10 mouse cellular contexts compared by ENCODE assay signal in genomic region chr9:72084131-72084530, GRCm38 (mm10). TPM values are rescaled to one million over a fixed set of nuclear protein-coding genes. Genes with fewer than 3 reads are reported as not detected.
A peak's percentile ranks its signal among the peaks of the same experiment; 100 is the strongest.
DNase-seq lines count a peak whose midpoint lies in the region; ATAC-seq lines count a peak whose summit lies in the region.
"Had no signal": no experiment of that assay in that cellular context is flagged by ENCODE, and none has a peak within 500 bp of the region (broad histone marks: within the 10 kb centered on the region; RNA-seq: fewer than 3 reads in every experiment).

No protein-coding gene starts in this region.

- no peak overlapping the region for H3K27ac ChIP-seq in heart, embryonic 11.5 days (ENCODE audit: low read depth, low read length)
- H3K27ac ChIP-seq in intestine, embryonic 15.5 days = no peak overlapping the region

- no peak overlapping the region for H3K4me3 ChIP-seq in heart, embryonic 11.5 days (ENCODE audit: low read depth, low read length)
- H3K4me3 ChIP-seq in intestine, embryonic 15.5 days (replicated peaks) = no peak overlapping the region
- H3K4me3 ChIP-seq: erythroblast, embryonic 14.5 days had no signal

- H3K4me2 ChIP-seq in heart, embryonic 11.5 days = no peak overlapping the region
- H3K4me2 ChIP-seq in intestine, embryonic 15.5 days (replicated peaks) = no peak overlapping the region

- H3K9ac ChIP-seq in heart, embryonic 11.5 days (ENCODE audit: low read depth, low read length) = no peak overlapping the region
- no peak overlapping the region for H3K9ac ChIP-seq in intestine, embryonic 15.5 days

- H3K27me3 ChIP-seq in heart, embryonic 11.5 days (ENCODE audit: control insufficient read depth, insufficient read depth, low read length) = no peaks in the 10 kb centered on the region
- no peaks in the 10 kb centered on the region for H3K27me3 ChIP-seq in intestine, embryonic 15.5 days (replicated peaks)

- no peaks in the 10 kb centered on the region for H3K9me3 ChIP-seq in heart, embryonic 11.5 days (replicated peaks; ENCODE audit: control insufficient read depth, low read length)
- H3K9me3 ChIP-seq in intestine, embryonic 15.5 days = no peaks in the 10 kb centered on the region

- H3K4me1 ChIP-seq in heart, embryonic 11.5 days (ENCODE audit: control insufficient read depth, insufficient read depth, low read length) = peaks cover 17% of the 10 kb centered on the region
- H3K4me1 ChIP-seq in intestine, embryonic 15.5 days (replicated peaks) = 0 out of 2 replicates have a peak, but pooled peaks cover 5% of the 10 kb centered on the region

- peak; percentile 44 to 59 for DNase-seq in heart, adult 18-20 months
- DNase-seq in ovary, adult 18-20 months (ENCODE audit: low spot score) = peak; percentile 12
- DNase-seq in ovary, postnatal 36 days (ENCODE audit: low spot score) = no peak
- DNase-seq in heart, adult 9 months (ENCODE audit: low spot score in 2 of 2) = peak; percentile 24 to 37
- DNase-seq in lung, postnatal 36 days = peak; percentile 64
- DNase-seq in thymus, postnatal 14 days = no peak
- DNase-seq: kidney, postnatal 14 days had no signal

- no peaks in the 10 kb centered on the region for H3K36me3 ChIP-seq in heart, embryonic 11.5 days (ENCODE audit: control insufficient read depth, insufficient read depth, low read length)
- no peaks in the 10 kb centered on the region for H3K36me3 ChIP-seq in intestine, embryonic 15.5 days

- ATAC-seq in heart, embryonic 11.5 days (replicated peaks; ENCODE audit: insufficient number of reproducible peaks, low FRiP score, low TSS enrichment) = no peak
- ATAC-seq in intestine, embryonic 15.5 days = no peak

RNA-seq across cellular contexts. Expression of gene Tcf12, which starts 27.5 kb away (rescaled TPM):
- 10 to 100 TPM; 29.6 to 32.0 TPM for total RNA-seq in heart, adult 18-20 months (2021)
- polyA plus RNA-seq in heart, embryonic 11.5 days (2014; fragmentation: Nextera tagmentation; extraction: Ambion mirVana) = 47.3 and 51.8 TPM in 2 replicates
- polyA plus RNA-seq in intestine, embryonic 15.5 days (2015; fragmentation: Nextera tagmentation; extraction: Ambion mirVana) = 34.8 and 35.2 TPM in 2 replicates

Comparison
In these comparisons a context has a peak if more than half of its experiments do, and no peak if none do; other contexts are left out.
1. DNase-seq: peak in heart, adult 18-20 months (2 of 2), ovary, adult 18-20 months (single experiment), heart, adult 9 months (2 of 2) and lung, postnatal 36 days (single experiment); none in ovary, postnatal 36 days (single experiment) and thymus, postnatal 14 days (single experiment).